Mouse (Mus musculus) adrenal gland (tissue): ENCODE results near the gene Tmem210.

Source experiments
- intact Hi-C: fragments of 180-260 bp; cut with DNase I; formaldehyde crosslinking; loops from one replicate; pipeline ENCODE4 v1.15.1; 2025

Tmem210 gene

GRCm38 (mm10) chr2:25264851-25265250, 23.1 kb upstream of the Tmem210 start:
- intact Hi-C loops = no loop called here

GRCm38 (mm10) chr2:25265897-25266656, 21.9 kb upstream of the Tmem210 start:
- intact Hi-C loops = no loop called here

DNA sequence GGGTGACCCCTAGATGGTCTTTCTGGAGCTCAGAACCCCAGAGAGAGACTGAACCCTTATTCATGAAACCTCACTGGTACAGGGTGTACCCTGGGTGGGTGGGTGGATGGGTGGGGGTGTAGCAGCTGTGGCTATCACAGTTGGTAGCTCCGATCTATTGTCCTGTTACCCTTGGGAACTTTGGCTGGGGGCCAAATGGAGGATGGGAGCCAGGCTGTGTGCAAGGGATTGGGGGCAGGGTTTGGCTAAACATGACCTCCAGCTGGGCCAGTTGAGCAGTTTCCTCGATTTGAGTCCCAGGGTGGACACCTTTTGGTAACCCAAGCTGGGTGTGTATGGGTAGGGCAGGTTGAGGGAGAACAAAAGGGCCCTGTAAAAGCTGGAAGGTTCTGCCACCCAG, 21.2 kb upstream of the Tmem210 start:
- intact Hi-C loops = no loop called here

- intact Hi-C loops = no loop called here
Measured at GRCm38 (mm10) chr2:25267241-25267640, 20.7 kb upstream of the Tmem210 start.

GRCm38 (mm10) chr2:25267746-25268309, 20.1 kb upstream of the Tmem210 start:
- intact Hi-C loops = no loop called here

DNA sequence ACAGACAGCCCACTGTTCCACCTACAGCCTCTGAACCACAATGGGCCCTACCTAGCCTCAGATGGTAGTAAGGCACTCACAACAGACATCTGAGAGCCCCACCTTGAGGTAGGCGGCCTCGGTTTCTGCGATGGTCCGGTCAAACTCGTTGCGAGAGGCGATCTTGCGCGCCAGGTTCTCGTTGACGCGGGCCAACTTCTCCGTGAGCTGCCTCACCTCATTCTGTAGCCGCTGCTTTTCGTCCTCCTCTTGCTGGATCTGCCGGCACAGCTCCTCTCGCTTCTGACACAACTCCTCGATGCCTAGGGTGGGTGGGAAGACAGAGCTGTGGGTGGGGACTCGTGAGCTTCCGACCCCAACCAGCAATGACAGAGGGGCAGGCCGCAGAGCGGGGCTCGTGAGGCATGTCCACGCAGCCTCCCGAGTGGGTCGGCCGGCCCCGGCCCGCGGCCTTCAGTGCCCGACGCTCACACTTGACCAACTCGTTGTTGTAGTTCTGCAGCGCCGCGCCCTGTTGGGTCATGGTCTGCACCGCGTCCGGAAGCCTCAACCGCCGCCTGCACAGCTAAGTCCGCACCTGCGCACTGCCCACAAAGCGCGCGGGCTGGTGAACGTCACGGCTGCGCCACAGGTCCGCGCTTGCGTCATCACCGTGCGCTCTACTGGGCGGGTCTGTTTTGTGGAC, 16.0 kb upstream of the Tmem210 start, which contains the start of the genes Ssna1 and Anapc2:
Gene Ssna1, minus strand, starts transcription at position 612 of the 685 bp plus-strand sequence.
Gene Anapc2, plus strand, starts transcription at position 652 of the 685 bp plus-strand sequence.
- intact Hi-C loops = loop anchor here (5.0 kb wide), 1 partner anchor 60 kb away; the partner anchor contains the start of gene Man1b1

GRCm38 (mm10) chr2:25272515-25272914, 15.4 kb upstream of the Tmem210 start:
- intact Hi-C loops = loop anchor here (5.0 kb wide), 1 partner anchor 60 kb away; the partner anchor contains the start of gene Man1b1

GRCm38 (mm10) chr2:25273010-25273409, 14.9 kb upstream of the Tmem210 start:
- intact Hi-C loops = loop anchor here (5.0 kb wide), 1 partner anchor 59 kb away; the partner anchor contains the start of gene Man1b1

DNA sequence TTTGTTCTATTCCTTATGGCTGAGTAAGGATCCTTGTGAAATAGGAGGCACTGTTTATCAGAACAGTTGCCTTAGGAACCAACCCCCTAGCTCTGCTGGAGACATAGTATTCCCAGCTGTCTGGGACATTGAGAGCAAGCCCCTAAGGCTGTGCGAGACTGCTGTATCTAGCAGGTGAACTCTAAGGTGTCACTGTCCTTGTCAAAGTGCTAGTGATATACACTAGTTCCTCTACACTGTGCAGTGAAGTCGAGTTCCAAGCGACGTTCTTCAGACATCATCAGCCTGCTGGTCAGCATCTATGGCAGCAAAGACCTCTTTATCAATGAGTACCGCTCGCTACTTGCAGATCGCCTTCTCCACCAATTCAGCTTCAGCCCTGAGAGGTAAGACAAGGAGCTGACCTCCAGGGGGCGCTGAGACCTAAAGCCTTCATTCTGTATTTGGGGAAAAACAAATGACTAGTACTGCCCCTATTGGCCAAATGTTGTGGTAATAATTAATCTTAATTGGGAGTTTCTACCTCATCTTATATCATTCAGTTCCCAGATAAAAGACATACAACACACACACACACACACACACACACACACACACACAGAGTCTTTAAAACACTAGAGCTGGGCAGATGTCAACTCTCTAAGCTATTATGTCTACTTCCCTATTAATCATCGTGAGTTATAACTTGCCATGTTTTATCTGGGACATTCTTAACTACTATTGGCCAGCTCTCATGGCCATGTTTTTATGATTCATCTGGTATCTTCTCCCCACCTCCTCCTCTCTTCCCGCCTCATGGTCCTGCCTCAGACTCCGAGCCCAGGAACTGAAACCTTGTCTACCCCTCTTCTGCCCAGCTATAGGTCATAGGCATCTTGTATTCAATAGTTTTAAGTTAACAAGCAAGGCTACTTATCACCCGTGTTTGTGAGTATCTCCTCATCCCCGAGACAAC, 8.7 kb upstream of the Tmem210 start:
- intact Hi-C loops = no loop called here

- intact Hi-C loops = no loop called here
Measured at GRCm38 (mm10) chr2:25285551-25285950, 2.4 kb upstream of the Tmem210 start.

- intact Hi-C loops = no loop called here
Measured at GRCm38 (mm10) chr2:25286314-25286713, 1.6 kb upstream of the Tmem210 start.

DNA sequence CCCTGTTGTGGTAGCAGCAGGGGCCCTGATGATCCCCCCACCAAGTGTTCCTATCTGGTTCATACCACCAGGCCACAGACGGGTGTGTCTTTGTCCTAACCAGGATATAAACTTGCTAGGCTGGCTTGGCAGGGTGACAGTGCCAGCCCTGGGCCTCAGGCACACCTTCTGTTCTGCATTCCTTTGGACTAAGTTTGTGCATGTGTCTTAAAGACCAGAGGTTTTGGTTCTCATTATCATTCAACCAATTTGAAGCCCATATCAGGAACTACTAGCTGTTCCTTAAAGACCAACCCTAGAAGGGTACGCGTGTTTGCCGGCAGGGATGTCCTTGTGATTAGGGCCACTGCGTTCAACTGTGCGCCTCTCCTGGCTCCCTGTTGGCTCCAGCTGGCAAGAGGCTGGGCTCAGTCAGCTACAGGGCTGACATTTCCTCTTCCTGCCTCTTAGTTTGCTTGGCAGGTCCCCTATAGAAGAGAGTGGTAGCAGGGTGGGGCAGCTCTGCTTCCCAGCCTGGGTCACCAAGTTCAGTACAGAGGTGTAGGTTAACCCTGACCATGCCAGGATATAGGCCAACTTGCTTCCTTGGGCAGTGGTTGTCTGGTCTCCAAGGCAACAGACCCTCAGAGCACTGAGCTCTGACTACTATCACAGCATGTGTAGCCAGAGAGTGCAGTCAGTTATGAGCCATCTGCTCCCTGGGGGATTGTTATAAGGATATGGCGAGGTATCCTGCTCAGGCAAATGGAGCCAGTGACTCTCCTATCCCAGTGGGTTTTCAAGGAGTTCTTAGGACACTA, 908 bp upstream of the Tmem210 start:
- intact Hi-C loops = no loop called here

- intact Hi-C loops = no loop called here
Measured at GRCm38 (mm10) chr2:25288734-25289345, 895 bp downstream of the Tmem210 start.

DNA sequence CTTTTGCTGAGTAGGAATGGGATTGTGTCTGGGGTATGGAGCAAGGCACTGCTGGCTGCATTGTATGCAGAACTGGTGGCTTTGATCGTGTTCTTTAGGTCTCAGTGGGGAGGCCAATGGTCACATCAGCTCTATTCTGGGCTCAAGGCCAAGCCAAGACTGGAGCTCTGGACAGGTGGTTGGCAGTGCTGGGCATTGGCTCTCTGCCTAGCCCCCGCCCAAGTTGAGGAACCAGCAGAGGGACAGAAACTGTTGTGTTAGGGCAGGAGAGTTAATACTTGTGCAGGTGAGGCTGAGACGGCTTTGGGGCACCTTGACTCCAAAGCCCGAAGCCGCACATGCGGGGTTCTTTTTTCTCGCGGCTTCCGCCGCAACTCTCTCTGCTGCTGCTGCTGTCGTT, 1.7 kb downstream of the Tmem210 start, which contains the start of gene Lrrc26:
Gene Lrrc26, plus strand, starts transcription at position 265 of the 400 bp plus-strand sequence.
- intact Hi-C loops = loop anchor here (5.0 kb wide), 1 partner anchor 38 kb away; no protein-coding TSS in a partner anchor

GRCm38 (mm10) chr2:25290101-25290815, 2.3 kb downstream of the Tmem210 start:
- intact Hi-C loops = loop anchor here (5.0 kb wide), 1 partner anchor 37 kb away; no protein-coding TSS in a partner anchor

GRCm38 (mm10) chr2:25290816-25291130, 2.8 kb downstream of the Tmem210 start:
- intact Hi-C loops = loop anchor here (5.0 kb wide), 1 partner anchor 37 kb away; no protein-coding TSS in a partner anchor

- intact Hi-C loops = loop anchor here (5.0 kb wide), 1 partner anchor 36 kb away; no protein-coding TSS in a partner anchor
Measured at GRCm38 (mm10) chr2:25291184-25292053, 3.5 kb downstream of the Tmem210 start.
